ENCODE assay signal across 22 mouse cellular contexts in genomic region chr11:118758277-118758990, GRCm38 (mm10).
DNase-seq lines count a peak whose midpoint lies in the region; ATAC-seq and TF ChIP-seq lines count a peak whose summit lies in the region.
"Had no signal": no experiment of that assay in that cellular context is flagged by ENCODE, and none has a peak within 500 bp of the region (broad histone marks: within the 10 kb centered on the region; RNA-seq: fewer than 3 reads in every experiment).

No protein-coding gene starts in this region.

- H3K4me1 ChIP-seq in cerebellum, adult 2 months (ENCODE audit: control insufficient read depth, insufficient read depth, low read length), result peaks cover 89% of the 10 kb centered on the region
- H3K4me1 ChIP-seq: embryonic facial prominence, embryonic 15.5 days; limb, embryonic 13.5 days; liver, embryonic 13.5 days had no signal

- TF ChIP-seq CTCF in layer of hippocampus, adult 2 months (conservative IDR thresholded peaks at IDR 0.05), result no peak
- no peak for TF ChIP-seq CTCF in cerebellum, adult 2 months (IDR thresholded peaks at IDR 0.05; ENCODE audit: borderline replicate concordance, insufficient read depth, low read depth, low read length)

- ATAC-seq in cerebellum, adult (ENCODE audit: insufficient number of reproducible peaks, low FRiP score, low TSS enrichment), result peak; percentile 72; the same call in 1 of the 2 replicates
- ATAC-seq: activated CD4-positive, CD25-positive, alpha-beta regulatory T cell, adult 4 months; midbrain, embryonic 13.5 days had no signal

- no peak for TF ChIP-seq POLR2A in cerebellum, adult 2 months (IDR thresholded peaks at IDR 0.05; ENCODE audit: borderline replicate concordance, insufficient read depth, low read length)

- H3K27ac ChIP-seq in layer of hippocampus, adult 2 months, result peak overlapping the region; percentile 84
- H3K27ac ChIP-seq in cerebellum, adult 2 months (ENCODE audit: insufficient read depth, low read length), result peak overlapping the region; percentile 57
- H3K27ac ChIP-seq: embryonic facial prominence, embryonic 15.5 days; heart, adult 2 months; kidney, postnatal 0 days; limb, embryonic 13.5 days; liver, embryonic 13.5 days; midbrain, embryonic 13.5 days had no signal

- 17% methylated on average over 10 of the region's 10 CpGs for WGBS in cerebellum, adult 2 months

- no peak overlapping the region for H3K4me3 ChIP-seq in layer of hippocampus, adult 2 months
- H3K4me3 ChIP-seq in cerebellum, adult 2 months (replicated peaks; ENCODE audit: insufficient read depth, low read depth, low read length), result no peak overlapping the region
- H3K4me3 ChIP-seq: embryonic facial prominence, embryonic 15.5 days; heart, adult 2 months; hindbrain, embryonic 13.5 days; limb, embryonic 13.5 days; liver, embryonic 13.5 days; midbrain, embryonic 13.5 days had no signal

- no peak for DNase-seq in cerebellum, postnatal 4 days (ENCODE audit: low spot score in 2 of 2)
- DNase-seq in layer of hippocampus, adult 2 months (ENCODE audit: low spot score in 2 of 2), result no peak
- no peak for DNase-seq in layer of hippocampus, adult 9-11 months
- DNase-seq in cerebellum, adult 2 months, result peak; percentile 85 to 92
- peak; percentile 87 to 90 for DNase-seq in cerebellum, postnatal 25 days
- DNase-seq in urinary bladder, adult 18-20 months (ENCODE audit: low spot score in 2 of 2), result no peak
- no peak for DNase-seq in embryo, embryonic 10.5 days (ENCODE audit: low spot score)
- DNase-seq: adrenal gland, adult 8-10 months; gastrocnemius, postnatal 36 days; heart, adult 2 months; kidney, adult 18-20 months; liver, embryonic 13.5 days; lung, adult 2 months; lung, postnatal 14 days; thymus, postnatal 14 days had no signal

- H3K27me3 ChIP-seq in cerebellum, adult 2 months (ENCODE audit: control insufficient read depth, insufficient read depth, low read length), result no peaks in the 10 kb centered on the region
- H3K27me3 ChIP-seq: embryonic facial prominence, embryonic 15.5 days; hindbrain, embryonic 13.5 days; limb, embryonic 13.5 days; liver, embryonic 13.5 days; midbrain, embryonic 13.5 days had no signal

Comparison
In these comparisons a context has a peak if more than half of its experiments do, and no peak if none do; other contexts are left out.
1. DNase-seq: peak in cerebellum, adult 2 months (2 of 2) and cerebellum, postnatal 25 days (2 of 2); none in cerebellum, postnatal 4 days (0 of 2), layer of hippocampus, adult 2 months (0 of 2), layer of hippocampus, adult 9-11 months (single experiment), urinary bladder, adult 18-20 months (0 of 2) and embryo, embryonic 10.5 days (single experiment).